9 mouse cellular contexts compared by ENCODE assay signal in the genomic region with DNA sequence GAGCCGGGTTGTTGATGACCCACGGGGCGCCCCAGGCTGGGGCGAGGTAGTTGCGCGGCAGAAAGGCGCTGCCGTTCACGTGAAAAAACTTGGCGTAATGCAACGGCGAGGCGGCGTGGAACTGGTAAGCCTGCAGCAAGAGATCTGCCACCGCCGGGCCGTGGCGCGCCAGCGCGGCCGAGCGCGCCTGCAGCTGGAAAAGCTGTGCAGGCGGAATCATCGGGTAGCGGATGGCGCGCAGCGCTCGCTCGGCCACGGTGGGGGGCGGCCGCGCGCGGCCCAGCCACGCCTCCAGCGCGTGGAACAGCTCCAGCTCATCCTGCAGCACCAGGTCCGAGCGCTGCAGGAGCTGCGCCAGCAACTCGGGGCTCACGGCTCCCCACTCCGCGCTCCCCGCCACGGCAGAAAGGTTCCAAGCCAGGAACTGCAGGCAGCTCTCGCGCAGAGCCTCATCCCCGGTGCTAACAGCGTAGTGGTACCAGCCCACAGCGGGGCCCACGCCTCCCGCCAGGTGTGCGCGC. TPM values are rescaled to one million over a fixed set of nuclear protein-coding genes. Genes with fewer than 3 reads are reported as not detected.
DNase-seq lines count a peak whose midpoint lies in the region; ATAC-seq and TF ChIP-seq lines count a peak whose summit lies in the region.
"Had no signal": no experiment of that assay in that cellular context is flagged by ENCODE, and none has a peak within 500 bp of the region (broad histone marks: within the 10 kb centered on the region; RNA-seq: fewer than 3 reads in every experiment).

No protein-coding gene starts in this region.

- H3K27ac ChIP-seq in lung, embryonic 14.5 days (ENCODE audit: low read depth): no peak overlapping the region
- H3K27ac ChIP-seq in cortical plate, adult 2 months (ENCODE audit: insufficient read depth, low read length): 0 out of 2 replicates have a peak overlapping the region, but pooled peaks have one; percentile 18
- H3K27ac ChIP-seq in hindbrain, embryonic 11.5 days (ENCODE audit: low read depth, low read length): no peak overlapping the region
- H3K27ac ChIP-seq in liver, embryonic 14.5 days: no peak overlapping the region

- no peaks in the 10 kb centered on the region for H3K36me3 ChIP-seq in lung, embryonic 14.5 days (ENCODE audit: insufficient read depth)
- no peaks in the 10 kb centered on the region for H3K36me3 ChIP-seq in hindbrain, embryonic 11.5 days (ENCODE audit: control insufficient read depth, insufficient read depth, low read length)
- H3K36me3 ChIP-seq in liver, embryonic 14.5 days (replicated peaks; ENCODE audit: control insufficient read depth, insufficient read depth, low read depth): no peaks in the 10 kb centered on the region

- H3K9me3 ChIP-seq in lung, embryonic 14.5 days (ENCODE audit: low read depth, low read length): no peaks in the 10 kb centered on the region
- H3K9me3 ChIP-seq in hindbrain, embryonic 11.5 days (ENCODE audit: control insufficient read depth, low read length): no peaks in the 10 kb centered on the region
- H3K9me3 ChIP-seq in liver, embryonic 14.5 days (ENCODE audit: control insufficient read depth, low read length): no peaks in the 10 kb centered on the region

- no peak for TF ChIP-seq POLR2A in cortical plate, adult 2 months (IDR thresholded peaks at IDR 0.05; ENCODE audit: extremely low read depth, insufficient read depth, low read length)

- TF ChIP-seq CTCF in lung, embryonic 14.5 days (IDR thresholded peaks at IDR 0.05; ENCODE audit: low read depth): no peak
- TF ChIP-seq CTCF in cortical plate, adult 2 months (IDR thresholded peaks at IDR 0.05; ENCODE audit: extremely low read depth, insufficient read depth, low read length): no peak
- no peak for TF ChIP-seq CTCF in liver, embryonic 14.5 days (IDR thresholded peaks at IDR 0.05; ENCODE audit: low read depth)

- peak overlapping the region; percentile 44 for H3K4me3 ChIP-seq in lung, embryonic 14.5 days (ENCODE audit: low read depth, low read length)
- H3K4me3 ChIP-seq in cortical plate, adult 2 months (ENCODE audit: insufficient read depth, low read length): peak overlapping the region; percentile 30
- peak overlapping the region; percentile 42 for H3K4me3 ChIP-seq in hindbrain, embryonic 11.5 days (ENCODE audit: low read depth, low read length)
- H3K4me3 ChIP-seq in liver, embryonic 14.5 days (ENCODE audit: insufficient read depth in 1 of 2, low read depth in 2 of 2, low read length in 2 of 2): peak overlapping the region in 1 of 2 experiments; percentile 2; a peak in 1 of 4 replicates

- no peak; the same call in 1 of the 2 replicates for ATAC-seq in lung, embryonic 14.5 days (ENCODE audit: insufficient read depth)
- ATAC-seq in hindbrain, embryonic 11.5 days (ENCODE audit: low FRiP score): no peak
- no peak for ATAC-seq in liver, embryonic 14.5 days (ENCODE audit: insufficient read depth)

- no peak for TF ChIP-seq EP300 in liver, embryonic 14.5 days (IDR thresholded peaks at IDR 0.05; ENCODE audit: low read depth)

- DNase-seq in lung, embryonic 14.5 days: peak; percentile 60
- DNase-seq in lung, postnatal 25 days (ENCODE audit: low spot score): no peak
- peak; percentile 67 for DNase-seq in hindbrain, embryonic 11.5 days (ENCODE audit: low spot score)
- DNase-seq in liver, embryonic 14.5 days (ENCODE audit: low read depth in 3 of 3, low spot score in 3 of 3): no peak
- DNase-seq in right cerebral cortex, postnatal 25 days: peak; percentile 61
- no peak for DNase-seq in adrenal gland, postnatal 4 days (ENCODE audit: low spot score in 2 of 2)
- no peak for DNase-seq in ovary, postnatal 10 days (ENCODE audit: low spot score)

- H3K4me2 ChIP-seq in lung, embryonic 14.5 days: peak overlapping the region; percentile 88
- H3K4me2 ChIP-seq in hindbrain, embryonic 11.5 days (replicated peaks; ENCODE audit: low read depth, low read length): peak overlapping the region; percentile 89
- H3K4me2 ChIP-seq in liver, embryonic 14.5 days (ENCODE audit: low read depth): peak overlapping the region; percentile 39

- H3K4me1 ChIP-seq in lung, embryonic 14.5 days (ENCODE audit: insufficient read depth): peaks cover 3% of the 10 kb centered on the region; the same call in 1 of the 2 replicates
- H3K4me1 ChIP-seq in cortical plate, adult 2 months (ENCODE audit: control insufficient read depth, insufficient read depth, low read length): peaks cover 2% of the 10 kb centered on the region
- peaks cover 14% of the 10 kb centered on the region for H3K4me1 ChIP-seq in hindbrain, embryonic 11.5 days (replicated peaks; ENCODE audit: control insufficient read depth, insufficient read depth, low read length)
- H3K4me1 ChIP-seq in liver, embryonic 14.5 days (replicated peaks; ENCODE audit: control insufficient read depth in 2 of 2, insufficient read depth in 2 of 2, low read length in 1 of 2): no peaks in the 10 kb centered on the region

- under 1% methylated on average over 58 of the region's 59 CpGs for WGBS in lung, embryonic 14.5 days
- WGBS in hindbrain, embryonic 11.5 days: under 1% methylated on average over 59 of the region's 59 CpGs
- 3% methylated on average over 59 of the region's 59 CpGs for WGBS in liver, embryonic 14.5 days (ENCODE audit: insufficient replicate concordance)

- H3K9ac ChIP-seq in lung, embryonic 14.5 days: peak overlapping the region; percentile 26
- peak overlapping the region; percentile 63 for H3K9ac ChIP-seq in hindbrain, embryonic 11.5 days (ENCODE audit: low read depth, low read length)
- no peak overlapping the region for H3K9ac ChIP-seq in liver, embryonic 14.5 days (replicated peaks)

- H3K27me3 ChIP-seq in lung, embryonic 14.5 days (ENCODE audit: insufficient read depth, low read length): peaks cover 72% of the 10 kb centered on the region
- peaks cover 37% of the 10 kb centered on the region for H3K27me3 ChIP-seq in hindbrain, embryonic 11.5 days (ENCODE audit: control insufficient read depth, insufficient read depth, low read length)
- peaks cover 44% of the 10 kb centered on the region for H3K27me3 ChIP-seq in liver, embryonic 14.5 days (ENCODE audit: control insufficient read depth, insufficient read depth, low read length)

RNA-seq across cellular contexts. Expression of a gene that starts 3.8 kb away (rescaled TPM):
- 0.65 and 1.3 TPM in 2 replicates for polyA plus RNA-seq in lung, embryonic 14.5 days (2014; fragmentation: Nextera tagmentation; extraction: Ambion mirVana)
- 50.7 and 56.1 TPM in 2 replicates for polyA plus RNA-seq in cortical plate, adult 2 months (2012; rRNA removed)
- polyA plus RNA-seq in hindbrain, embryonic 11.5 days (2014; fragmentation: Nextera tagmentation; extraction: Ambion mirVana): 39.2 and 46.2 TPM in 2 replicates
- polyA plus RNA-seq in liver, embryonic 14.5 days (2012; rRNA removed): 0.10 TPM in 1 of 2 replicates, not detected in the other
- polyA plus RNA-seq in liver, embryonic 14.5 days (2014; fragmentation: Nextera tagmentation; extraction: Ambion mirVana): not detected in 2 replicates
- under 1 TPM; 0.50 to 0.59 TPM for total RNA-seq in adrenal gland, postnatal 4 days (2021)
- total RNA-seq: common myeloid progenitor, adult 5-6 weeks had no signal

RNA-seq across cellular contexts. Expression of a gene that starts 6.8 kb away (rescaled TPM):
- polyA plus RNA-seq in lung, embryonic 14.5 days (2014; fragmentation: Nextera tagmentation; extraction: Ambion mirVana): 0.28 TPM in 1 of 2 replicates, not detected in the other
- polyA plus RNA-seq in cortical plate, adult 2 months (2012; rRNA removed): not detected in 2 replicates
- 0.20 and 0.45 TPM in 2 replicates for polyA plus RNA-seq in hindbrain, embryonic 11.5 days (2014; fragmentation: Nextera tagmentation; extraction: Ambion mirVana)
- 0.04 TPM in 1 of 2 replicates, not detected in the other for polyA plus RNA-seq in liver, embryonic 14.5 days (2012; rRNA removed)
- not detected in 2 replicates for polyA plus RNA-seq in liver, embryonic 14.5 days (2014; fragmentation: Nextera tagmentation; extraction: Ambion mirVana)
- under 1 TPM in 1 of 2 experiments, not detected in 1; 0.36 TPM for total RNA-seq in adrenal gland, postnatal 4 days (2021)
- total RNA-seq: common myeloid progenitor, adult 5-6 weeks had no signal

RNA-seq across cellular contexts. Expression of a gene that starts 26.8 kb away (rescaled TPM):
- polyA plus RNA-seq in lung, embryonic 14.5 days (2014; fragmentation: Nextera tagmentation; extraction: Ambion mirVana): 0.29 TPM in 1 of 2 replicates, not detected in the other
- polyA plus RNA-seq in cortical plate, adult 2 months (2012; rRNA removed): 4.8 and 5.5 TPM in 2 replicates
- polyA plus RNA-seq in hindbrain, embryonic 11.5 days (2014; fragmentation: Nextera tagmentation; extraction: Ambion mirVana): 1.8 and 1.9 TPM in 2 replicates
- 0.09 and 0.10 TPM in 2 replicates for polyA plus RNA-seq in liver, embryonic 14.5 days (2012; rRNA removed)
- not detected in 2 replicates for polyA plus RNA-seq in liver, embryonic 14.5 days (2014; fragmentation: Nextera tagmentation; extraction: Ambion mirVana)
- total RNA-seq in adrenal gland, postnatal 4 days (2021): 1 to 10 TPM in 1 of 2 experiments, under 1 TPM in 1; 0.99 to 1.6 TPM
- total RNA-seq: common myeloid progenitor, adult 5-6 weeks had no signal

RNA-seq across cellular contexts. Expression of a gene that starts 59.0 kb away (rescaled TPM):
- 34.7 and 39.2 TPM in 2 replicates for polyA plus RNA-seq in lung, embryonic 14.5 days (2014; fragmentation: Nextera tagmentation; extraction: Ambion mirVana)
- polyA plus RNA-seq in cortical plate, adult 2 months (2012; rRNA removed): 4.2 and 4.3 TPM in 2 replicates
- 17.7 and 18.3 TPM in 2 replicates for polyA plus RNA-seq in hindbrain, embryonic 11.5 days (2014; fragmentation: Nextera tagmentation; extraction: Ambion mirVana)
- polyA plus RNA-seq in liver, embryonic 14.5 days (2012; rRNA removed): 4.8 and 5.0 TPM in 2 replicates
- 8.0 and 9.8 TPM in 2 replicates for polyA plus RNA-seq in liver, embryonic 14.5 days (2014; fragmentation: Nextera tagmentation; extraction: Ambion mirVana)
- total RNA-seq in adrenal gland, postnatal 4 days (2021): 10 to 100 TPM; 17.6 to 41.1 TPM
- total RNA-seq: common myeloid progenitor, adult 5-6 weeks had no signal

Comparison
In these comparisons a context has a peak if more than half of its experiments do, and no peak if none do; other contexts are left out.
1. DNase-seq: peak in lung, embryonic 14.5 days (single experiment), hindbrain, embryonic 11.5 days (single experiment) and right cerebral cortex, postnatal 25 days (single experiment); none in lung, postnatal 25 days (single experiment), liver, embryonic 14.5 days (0 of 3), adrenal gland, postnatal 4 days (0 of 2) and ovary, postnatal 10 days (single experiment).
2. H3K4me2 ChIP-seq: peak in every context shown above with its lines; median percentile 89 in hindbrain, embryonic 11.5 days; 88 in lung, embryonic 14.5 days; 39 in liver, embryonic 14.5 days.
3. RNA of a gene that starts 3.8 kb away (polyA plus RNA-seq): 50.7 to 56.1 TPM in cortical plate, adult 2 months and 39.2 to 46.2 TPM in hindbrain, embryonic 11.5 days; 0.65 to 1.3 TPM in lung, embryonic 14.5 days and 0.10 TPM in liver, embryonic 14.5 days; every median in the first group is over 10 times any median in the second.